Mouse (Mus musculus) layer of hippocampus, postnatal 10 days (tissue): ENCODE data around the gene Ubac2. TPM values are rescaled to one million over a fixed set of nuclear protein-coding genes. Genes with fewer than 3 reads are reported as not detected.
"Not testable (repeated sequence)": the region's sequence is repeated elsewhere in the genome, so short reads cannot be mapped to it uniquely, and the experiment has no call there.

ENCODE experiments used
- DNase-seq, 2 experiments: peaks; one replicate each; pipeline ENCODE4 v3.0.0; 2021; ENCODE audit warnings: low spot score in 2 of 2
- total RNA-seq, 2 experiments: library from RNA; stranded (reverse); gene quantifications; 2 replicates each; pipeline ENCODE4 v1.2.3; 2021

The Ubac2 gene
- total RNA-seq, 2 experiments from 2014 or later = 39.1 to 39.3 TPM

- no peak for DNase-seq
These were observed 160.6 kb downstream of the Ubac2 start for GRCm38 (mm10) chr14:122038874-122039647.

GRCm38 (mm10) chr14:122041413-122041825 is 163.0 kb downstream of the Ubac2 start:
- no peak for DNase-seq

DNA sequence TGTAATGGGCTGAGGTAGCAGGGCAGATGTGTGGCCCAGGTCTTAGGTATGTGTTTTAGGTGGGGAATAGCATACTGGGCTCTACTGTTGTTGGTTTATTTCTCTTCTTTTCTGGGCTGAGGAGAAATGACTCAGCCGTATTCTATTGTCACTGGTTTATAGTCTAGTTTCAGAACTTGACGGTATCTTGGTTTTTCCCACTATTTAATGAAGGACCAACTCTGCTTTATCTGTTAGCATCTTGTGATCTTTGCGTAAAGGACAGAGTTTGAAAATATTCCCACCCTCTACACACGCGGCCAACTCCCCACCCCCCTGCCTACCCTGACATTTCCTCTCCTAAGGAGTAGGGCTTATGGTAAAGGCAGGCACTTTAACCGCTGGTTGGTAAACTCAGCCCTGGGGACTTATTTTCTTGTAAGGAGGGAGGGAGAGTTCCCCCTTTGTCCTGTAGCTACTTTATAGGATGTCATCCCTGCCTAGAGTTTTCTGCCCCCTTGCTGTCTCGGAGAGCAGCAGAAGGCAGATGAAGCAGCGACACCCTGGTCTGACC is 163.8 kb downstream of the Ubac2 start:
- no peak for DNase-seq

DNA sequence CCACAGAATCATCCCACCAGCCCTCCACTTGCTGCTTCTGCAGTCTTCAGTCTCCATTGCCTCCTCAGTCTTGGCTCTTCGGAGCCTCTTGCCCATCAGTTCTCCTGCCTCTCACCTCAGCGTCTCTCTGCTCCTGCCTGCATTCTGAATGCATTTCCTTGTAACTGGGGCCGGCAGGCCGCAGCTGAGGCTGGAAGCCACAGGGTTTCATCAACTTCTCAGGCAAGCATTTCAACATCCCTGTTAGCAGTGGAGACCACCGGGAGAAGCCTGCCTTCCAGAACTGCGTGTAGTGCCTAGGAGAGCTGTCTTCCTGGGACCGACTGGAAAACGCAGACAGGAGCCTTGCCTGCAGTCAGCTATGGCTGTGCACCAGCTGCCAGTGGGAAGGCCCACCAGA is 169.4 kb downstream of the Ubac2 start:
- DNase-seq = no peak

GRCm38 (mm10) chr14:122048816-122049215 is 170.4 kb downstream of the Ubac2 start:
- DNase-seq = no peak

DNA sequence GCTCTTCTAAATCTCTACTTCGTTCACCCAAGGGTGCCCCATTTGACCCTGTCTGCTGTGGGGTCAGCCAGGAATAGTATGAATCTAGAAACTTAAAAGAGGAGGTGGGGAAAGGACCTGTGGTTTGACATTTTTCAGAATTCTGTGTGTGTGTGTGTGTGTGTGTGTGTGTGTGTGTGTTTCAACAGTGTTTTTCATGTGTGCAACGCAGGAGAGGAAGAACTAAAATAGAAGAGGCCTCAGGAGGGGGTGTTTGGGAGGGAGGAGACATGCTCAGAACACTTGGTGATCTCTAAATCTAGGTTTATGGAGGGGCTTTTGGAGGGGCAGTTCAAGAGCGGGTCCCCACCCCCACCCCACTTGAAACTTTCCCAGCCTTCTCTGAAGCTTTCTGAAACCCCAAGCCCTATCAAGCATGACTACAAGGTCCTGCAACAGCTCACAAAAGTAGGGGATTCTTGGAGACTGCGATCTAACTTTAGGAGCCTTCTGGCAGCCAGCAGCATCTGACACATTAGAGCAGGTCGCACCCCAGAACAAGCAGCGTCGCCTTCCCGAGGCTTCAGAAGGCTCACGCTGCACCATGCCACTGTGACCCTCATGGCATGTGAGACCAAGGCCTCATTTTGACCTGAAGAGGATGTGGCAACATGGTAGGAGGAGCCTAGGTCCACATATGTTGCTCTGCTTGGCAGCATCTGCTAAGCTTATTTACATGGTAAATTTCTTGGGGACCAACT is 174.6 kb downstream of the Ubac2 start:
- DNase-seq = no peak

- DNase-seq = no peak
These were observed 178.5 kb downstream of the Ubac2 start for GRCm38 (mm10) chr14:122056871-122057270.

DNA sequence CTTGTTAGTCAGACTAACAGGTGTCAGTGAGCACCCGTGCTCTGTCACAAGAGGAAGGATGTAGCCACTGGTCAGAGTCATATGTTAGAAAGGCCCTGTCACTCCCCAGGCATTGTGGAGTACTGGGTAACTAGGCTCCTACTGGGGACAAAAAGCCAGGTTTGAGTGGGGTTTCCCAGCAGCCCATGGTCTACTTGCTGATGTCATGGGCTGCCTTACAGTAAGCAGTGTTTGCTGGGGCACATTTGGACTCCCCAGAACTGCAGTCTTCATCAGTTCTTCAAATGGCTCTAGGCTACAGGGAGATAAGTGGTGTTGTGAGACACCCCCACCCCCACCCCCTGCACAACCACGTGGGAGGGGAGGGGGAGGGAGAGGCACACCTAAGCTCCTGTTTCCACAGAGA is 179.5 kb downstream of the Ubac2 start:
- no peak for DNase-seq

GRCm38 (mm10) chr14:122060642-122061041 is 182.2 kb downstream of the Ubac2 start:
- peak; percentile 85 for DNase-seq

DNA sequence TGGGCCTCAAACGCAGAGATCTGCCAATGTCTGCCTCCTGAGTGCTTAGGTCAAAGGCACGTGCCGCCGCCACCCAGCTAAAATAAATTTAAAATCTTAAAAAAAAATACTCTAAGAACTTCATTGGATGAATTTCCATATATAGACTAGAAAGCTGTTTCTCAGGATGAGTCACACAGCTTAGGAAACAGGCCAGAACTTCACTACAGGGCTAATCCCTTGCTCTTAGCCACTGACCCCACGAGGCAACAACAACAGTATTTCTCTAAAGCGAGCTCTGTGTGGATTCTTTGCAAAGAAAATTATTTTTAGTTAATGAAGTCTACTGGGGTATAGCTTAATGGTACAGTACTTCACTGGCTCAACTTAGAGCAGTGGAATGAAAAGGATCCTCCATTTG is 183.0 kb downstream of the Ubac2 start:
- DNase-seq = no peak

GRCm38 (mm10) chr14:122062411-122063090 is 184.1 kb downstream of the Ubac2 start:
- no peak for DNase-seq

GRCm38 (mm10) chr14:122063599-122063998 is 185.2 kb downstream of the Ubac2 start:
- DNase-seq = no peak

DNA sequence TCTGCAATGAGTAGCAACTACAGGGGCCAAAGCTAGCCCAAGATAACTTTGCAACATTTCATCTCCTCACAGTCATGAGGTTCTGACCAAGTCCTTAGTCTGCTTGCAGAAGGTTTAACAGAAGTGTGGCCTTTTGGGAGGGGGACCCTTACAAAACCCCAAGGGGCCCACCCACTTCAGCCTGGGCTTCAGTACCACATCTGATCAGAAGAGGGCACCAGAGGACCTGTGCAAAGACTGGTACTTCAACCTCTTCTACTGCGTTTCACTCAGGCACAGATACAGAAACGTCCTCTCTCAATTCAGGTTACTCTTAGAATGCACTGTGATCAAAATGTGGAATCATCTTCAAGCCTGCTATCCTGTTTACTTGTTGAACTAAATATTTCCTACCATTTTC is 186.1 kb downstream of the Ubac2 start:
- peak; percentile 80 to 84 for DNase-seq

GRCm38 (mm10) chr14:122066243-122066642 is 187.8 kb downstream of the Ubac2 start:
- no peak for DNase-seq

- DNase-seq = not testable (repeated sequence)
These were observed 189.6 kb downstream of the Ubac2 start for GRCm38 (mm10) chr14:122068036-122068435.

DNA sequence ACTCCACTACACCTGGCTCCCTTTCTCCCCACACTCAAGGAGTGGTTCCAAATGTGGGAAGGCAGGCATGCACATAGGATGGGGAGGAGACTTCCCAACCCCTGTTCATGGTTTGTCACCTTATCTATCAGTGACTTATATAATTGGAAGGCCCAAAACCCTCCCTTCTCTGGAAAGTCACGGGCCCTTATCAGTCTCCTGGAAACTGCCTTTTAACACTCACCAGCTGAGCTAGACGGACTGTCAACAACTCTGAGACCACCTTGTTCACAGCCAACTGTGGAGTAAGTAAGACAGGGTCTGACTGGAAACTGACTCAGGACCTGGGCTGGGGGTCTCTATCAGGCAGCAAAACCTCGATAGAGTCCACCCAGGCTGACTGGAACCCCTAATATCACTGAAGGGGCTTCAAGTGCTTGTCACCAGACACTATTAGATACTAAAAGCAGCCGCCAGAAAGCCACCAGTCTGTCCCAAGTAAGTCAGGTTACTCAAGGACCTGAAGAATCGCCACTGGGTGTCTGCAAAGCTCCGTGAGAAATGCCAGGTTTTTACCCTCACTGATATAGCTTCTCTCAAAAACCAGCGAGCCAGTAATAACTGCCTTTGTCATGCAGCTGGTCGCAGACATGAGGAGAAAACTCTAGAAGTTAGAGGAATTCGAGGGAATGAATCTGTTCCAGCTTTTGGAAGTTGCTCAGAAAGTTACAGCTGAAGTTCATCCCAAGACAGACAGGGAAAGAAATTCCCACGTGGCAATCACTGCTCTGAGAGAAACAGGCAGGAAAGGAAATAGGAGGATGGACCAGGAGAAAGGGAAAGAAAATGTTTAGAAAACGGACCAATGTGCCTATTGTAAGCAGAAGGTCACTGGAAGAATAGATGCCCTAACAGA is 190.6 kb downstream of the Ubac2 start:
- DNase-seq = no peak

DNA sequence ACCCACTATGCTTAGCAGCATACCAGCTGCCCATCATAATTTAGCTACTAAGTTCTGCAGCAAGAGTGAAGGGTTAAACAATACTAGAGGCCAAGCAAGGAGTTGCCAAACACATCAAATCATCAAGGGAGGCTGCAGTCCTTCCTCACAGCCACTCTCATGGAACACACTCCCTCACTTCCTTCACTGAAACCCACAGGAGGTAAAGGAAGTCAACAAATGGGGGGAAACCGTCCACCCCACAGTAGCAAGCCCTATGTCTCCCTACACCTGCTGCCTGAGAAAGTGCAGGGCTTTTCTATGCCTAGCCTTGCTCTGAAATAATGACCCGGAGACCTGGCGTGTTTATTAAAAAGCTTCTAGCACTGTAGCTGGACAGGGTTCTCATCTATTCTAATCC is 191.5 kb downstream of the Ubac2 start:
- no peak for DNase-seq
